Mouse (Mus musculus): ENCODE data around the gene E130218I03Rik.

The E130218I03Rik gene

GRCm38 (mm10) chr4:134284942-134285341, 41.5 kb downstream of the E130218I03Rik start:
- in situ Hi-C loops (cut with MboI, MseI) = loop anchor here in 1 of 2 experiments (10.0 kb wide), 1 partner anchor 1160 kb away; no protein-coding TSS in a partner anchor

- in situ Hi-C loops (cut with MboI, MseI) = loop anchor here in 1 of 2 experiments (10.0 kb wide), 1 partner anchor 1158 kb away; no protein-coding TSS in a partner anchor
Observed at GRCm38 (mm10) chr4:134286226-134287167, 43.0 kb downstream of the E130218I03Rik start.

GRCm38 (mm10) chr4:134287168-134287564, 43.7 kb downstream of the E130218I03Rik start:
- in situ Hi-C loops (cut with MboI, MseI) = loop anchor here in 1 of 2 experiments (10.0 kb wide), 1 partner anchor 1158 kb away; no protein-coding TSS in a partner anchor

- in situ Hi-C loops (cut with MboI, MseI) = loop anchor here in 1 of 2 experiments (10.0 kb wide), 1 partner anchor 1157 kb away; no protein-coding TSS in a partner anchor
Observed at GRCm38 (mm10) chr4:134287575-134288025, 44.1 kb downstream of the E130218I03Rik start, which contains the start of gene Pdik1l. Pdik1l (minus strand) TSS chr4:134287895.

- in situ Hi-C loops (cut with MboI, MseI) = loop anchor here in 1 of 2 experiments (10.0 kb wide), 1 partner anchor 1156 kb away; no protein-coding TSS in a partner anchor
Observed at GRCm38 (mm10) chr4:134288397-134289256, 45.2 kb downstream of the E130218I03Rik start.

GRCm38 (mm10) chr4:134292067-134292466, 48.6 kb downstream of the E130218I03Rik start:
- in situ Hi-C loops (cut with MboI, MseI) = loop anchor here (5.0 to 10.0 kb wide), 3 partner anchors 45 to 107 kb away; partner anchors contain the start of genes Cep85 (in 1 of the 2), Gm30191 (in 1 of the 2) and Zfp593 (in 1 of the 2)

- in situ Hi-C loops (cut with MboI, MseI) = loop anchor here (5.0 to 10.0 kb wide), 3 partner anchors 46 to 108 kb away; partner anchors contain the start of genes Cep85 (in 1 of the 2), Gm30191 (in 1 of the 2) and Zfp593 (in 1 of the 2)
Observed at GRCm38 (mm10) chr4:134293061-134293691, 49.7 kb downstream of the E130218I03Rik start.

- in situ Hi-C loops (cut with MboI, MseI) = loop anchor here (5.0 to 10.0 kb wide), 3 partner anchors 46 to 109 kb away; partner anchors contain the start of genes Cep85 (in 1 of the 2), Gm30191 (in 1 of the 2) and Zfp593 (in 1 of the 2)
Observed at GRCm38 (mm10) chr4:134293692-134294163, 50.3 kb downstream of the E130218I03Rik start.

All from T-helper 17 cell (primary cell).